Mouse (Mus musculus) erythroblast, embryonic 14.5 days (primary cell): Measurements from ENCODE around the gene Cyfip2.

Source experiments
- GATA1 ChIP-seq: IDR thresholded peaks from 2 replicates; pipeline ENCODE4 v1.6.1; 2012; ENCODE audit warnings: low read length, inconsistent platforms, mixed read lengths
- TAL1 ChIP-seq: IDR thresholded peaks from 3 replicates; pipeline ENCODE4 v1.6.1; 2012; ENCODE audit warnings: low read length, inconsistent platforms, mixed read lengths

DNA sequence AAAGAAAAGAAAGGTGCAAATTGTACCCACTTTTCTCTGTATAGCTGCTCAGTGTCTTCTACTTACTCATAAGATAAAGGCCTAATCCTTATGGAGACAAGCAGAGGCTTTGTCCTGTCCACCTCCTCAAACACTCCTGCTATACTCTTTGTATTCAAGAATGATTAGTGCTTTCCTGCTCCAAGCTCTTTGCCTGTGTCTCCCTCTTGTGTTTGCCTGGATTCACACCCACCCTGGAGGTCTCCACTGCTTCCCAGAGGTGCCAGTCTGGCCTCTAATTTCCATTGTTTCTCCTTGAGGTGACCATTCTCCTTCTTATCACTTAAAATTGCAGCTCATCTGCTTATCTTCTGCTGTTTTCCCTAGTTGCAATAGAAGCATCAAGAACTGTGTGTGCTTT, 155.2 kb downstream of the Cyfip2 start:
- TF ChIP-seq GATA1 (no peak), TAL1 (no peak)
